ENCODE assay signal across 11 mouse cellular contexts in the genomic region with DNA sequence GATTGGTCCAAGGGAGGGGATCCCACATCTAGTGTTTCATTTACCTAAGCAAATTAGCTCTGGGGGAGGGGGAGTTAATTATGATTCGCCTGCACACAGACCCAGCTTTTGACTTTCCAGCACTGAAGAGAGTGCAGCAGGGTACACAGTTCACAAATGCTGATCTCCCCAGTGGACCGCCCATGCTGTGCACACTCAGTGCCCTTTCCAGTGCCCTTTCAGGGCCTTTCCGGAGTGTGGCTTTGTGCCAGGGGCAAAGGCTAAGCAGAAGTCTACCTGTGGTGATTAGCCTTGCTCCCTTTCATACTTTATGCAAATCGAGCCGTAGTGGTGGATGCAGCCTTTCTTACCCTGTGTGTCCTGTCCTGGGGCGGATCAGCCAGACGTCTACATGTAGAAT. TPM values are rescaled to one million over a fixed set of nuclear protein-coding genes. Genes with fewer than 3 reads are reported as not detected.
DNase-seq lines count a peak whose midpoint lies in the region; ATAC-seq lines count a peak whose summit lies in the region.
"Had no signal": no experiment of that assay in that cellular context is flagged by ENCODE, and none has a peak within 500 bp of the region (broad histone marks: within the 10 kb centered on the region; RNA-seq: fewer than 3 reads in every experiment).

No protein-coding gene starts in this region.

- H3K9ac ChIP-seq in forebrain, embryonic 12.5 days = no peak overlapping the region
- no peak overlapping the region for H3K9ac ChIP-seq in midbrain, embryonic 14.5 days (replicated peaks; ENCODE audit: low read length)
- H3K9ac ChIP-seq: liver, embryonic 14.5 days had no signal

- no peak for DNase-seq in forebrain, embryonic 10.5 days (ENCODE audit: extremely low spot score, low spot score)
- peak; percentile 49 for DNase-seq in embryonic facial prominence, embryonic 10.5 days (ENCODE audit: low spot score)
- DNase-seq in kidney, adult 8-10 months = peak; percentile 45
- DNase-seq in midbrain, embryonic 14.5 days = peak; percentile 74
- DNase-seq in thymus, postnatal 0 days (ENCODE audit: low spot score) = no peak
- DNase-seq in ovary, postnatal 14 days (ENCODE audit: low spot score) = no peak
- DNase-seq in urinary bladder, postnatal 36 days (ENCODE audit: low spot score in 2 of 2) = no peak

- no peak overlapping the region for H3K4me2 ChIP-seq in forebrain, embryonic 12.5 days
- H3K4me2 ChIP-seq in midbrain, embryonic 14.5 days (ENCODE audit: low read length) = peak overlapping the region; percentile 28

- H3K4me1 ChIP-seq in forebrain, embryonic 12.5 days = peaks cover 57% of the 10 kb centered on the region
- H3K4me1 ChIP-seq in forebrain, embryonic 10.5 days = peaks cover 68% of the 10 kb centered on the region
- H3K4me1 ChIP-seq in embryonic facial prominence, embryonic 10.5 days = peaks cover 60% of the 10 kb centered on the region
- peaks cover 79% of the 10 kb centered on the region for H3K4me1 ChIP-seq in midbrain, embryonic 14.5 days (ENCODE audit: control insufficient read depth, insufficient read depth, low read length)

- H3K27ac ChIP-seq in forebrain, embryonic 12.5 days = peak overlapping the region; percentile 75
- no peak overlapping the region for H3K27ac ChIP-seq in forebrain, embryonic 10.5 days
- peak overlapping the region; percentile 76 for H3K27ac ChIP-seq in embryonic facial prominence, embryonic 10.5 days (replicated peaks)
- H3K27ac ChIP-seq in midbrain, embryonic 14.5 days (replicated peaks; ENCODE audit: low read depth, low read length) = peak overlapping the region; percentile 84
- H3K27ac ChIP-seq: liver, embryonic 14.5 days had no signal

- no peaks in the 10 kb centered on the region for H3K36me3 ChIP-seq in forebrain, embryonic 12.5 days (replicated peaks)
- no peaks in the 10 kb centered on the region for H3K36me3 ChIP-seq in forebrain, embryonic 10.5 days (replicated peaks)
- H3K36me3 ChIP-seq in embryonic facial prominence, embryonic 10.5 days (replicated peaks) = no peaks in the 10 kb centered on the region
- H3K36me3 ChIP-seq in midbrain, embryonic 14.5 days (ENCODE audit: control insufficient read depth, insufficient read depth, low read length) = 0 out of 2 replicates have a peak, but pooled peaks cover 1% of the 10 kb centered on the region

- WGBS in forebrain, embryonic 12.5 days = 16% methylated on average over 7 of the region's 7 CpGs
- 33% methylated on average over 7 of the region's 7 CpGs for WGBS in forebrain, embryonic 10.5 days
- 25% methylated on average over 7 of the region's 7 CpGs for WGBS in embryonic facial prominence, embryonic 10.5 days
- 7% methylated on average over 7 of the region's 7 CpGs for WGBS in midbrain, embryonic 14.5 days

- ATAC-seq in forebrain, embryonic 12.5 days (ENCODE audit: low FRiP score) = 0 out of 2 replicates have a peak, but pooled peaks have one; percentile 22
- ATAC-seq in midbrain, embryonic 14.5 days (ENCODE audit: low FRiP score, low TSS enrichment) = peak; percentile 41; the same call in 1 of the 2 replicates

- H3K27me3 ChIP-seq in forebrain, embryonic 12.5 days = no peaks in the 10 kb centered on the region; the same call in 1 of the 2 replicates
- H3K27me3 ChIP-seq in forebrain, embryonic 10.5 days (ENCODE audit: poor library complexity, severe bottlenecking) = peaks cover 38% of the 10 kb centered on the region
- H3K27me3 ChIP-seq in embryonic facial prominence, embryonic 10.5 days (replicated peaks; ENCODE audit: low read depth, poor library complexity, severe bottlenecking) = peaks cover 2% of the 10 kb centered on the region; the same call in 1 of the 2 replicates
- no peaks in the 10 kb centered on the region for H3K27me3 ChIP-seq in midbrain, embryonic 14.5 days (ENCODE audit: control insufficient read depth, insufficient read depth, low read length)

- H3K4me3 ChIP-seq in forebrain, embryonic 12.5 days (replicated peaks) = no peak overlapping the region
- no peak overlapping the region for H3K4me3 ChIP-seq in forebrain, embryonic 10.5 days
- no peak overlapping the region for H3K4me3 ChIP-seq in embryonic facial prominence, embryonic 10.5 days
- no peak overlapping the region for H3K4me3 ChIP-seq in midbrain, embryonic 14.5 days (replicated peaks; ENCODE audit: low read depth, low read length)

- no peaks in the 10 kb centered on the region for H3K9me3 ChIP-seq in forebrain, embryonic 12.5 days
- H3K9me3 ChIP-seq in forebrain, embryonic 10.5 days = no peaks in the 10 kb centered on the region
- no peaks in the 10 kb centered on the region for H3K9me3 ChIP-seq in embryonic facial prominence, embryonic 10.5 days
- H3K9me3 ChIP-seq in midbrain, embryonic 14.5 days (ENCODE audit: control insufficient read depth, low read length) = no peaks in the 10 kb centered on the region

RNA-seq across cellular contexts. Expression of a gene that starts 51.2 kb away (rescaled TPM):
- polyA plus RNA-seq in forebrain, embryonic 12.5 days (2016; fragmentation: Nextera tagmentation; extraction: Ambion mirVana) = not detected in 2 replicates
- polyA plus RNA-seq in forebrain, embryonic 10.5 days (2016; fragmentation: Nextera tagmentation; extraction: Ambion mirVana) = not detected in 2 replicates
- polyA plus RNA-seq in embryonic facial prominence, embryonic 10.5 days (2016; fragmentation: Nextera tagmentation; extraction: Ambion mirVana) = not detected in 2 replicates
- polyA plus RNA-seq in midbrain, embryonic 14.5 days (2014; fragmentation: Nextera tagmentation; extraction: Ambion mirVana) = not detected in 2 replicates
- not detected in 2 replicates for polyA plus RNA-seq in thymus, postnatal 0 days (2015; fragmentation: Nextera tagmentation; extraction: Ambion mirVana)
- polyA plus RNA-seq: heart, postnatal 0 days; liver, embryonic 14.5 days; stomach, embryonic 16.5 days had no signal

Comparison
In these comparisons a context has a peak if more than half of its experiments do, and no peak if none do; other contexts are left out.
1. DNase-seq: peak in embryonic facial prominence, embryonic 10.5 days (single experiment), kidney, adult 8-10 months (2 of 2) and midbrain, embryonic 14.5 days (single experiment); none in forebrain, embryonic 10.5 days (single experiment), thymus, postnatal 0 days (single experiment), ovary, postnatal 14 days (single experiment) and urinary bladder, postnatal 36 days (0 of 2).